Mouse (Mus musculus): ENCODE results near the gene Tmem132c.

DNA sequence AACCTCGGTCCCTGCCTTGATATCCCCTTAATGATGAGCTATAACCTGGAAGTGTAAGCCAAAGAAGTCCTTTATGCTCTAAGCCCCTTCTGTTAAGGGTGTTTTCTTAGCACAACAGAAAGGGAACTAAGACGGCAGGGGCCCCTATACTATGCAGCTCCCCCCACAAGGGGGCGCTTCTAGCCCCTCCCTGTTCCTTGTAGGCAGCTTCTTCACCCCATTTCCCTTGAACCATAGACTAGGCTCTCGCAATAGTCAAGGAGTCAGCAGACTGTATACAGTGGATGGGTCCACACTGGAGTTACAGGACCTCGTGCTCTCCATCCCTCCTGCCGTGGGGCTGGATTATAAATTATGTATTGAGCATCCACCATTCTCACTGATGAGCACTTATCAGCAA lies 264.1 kb downstream of the Tmem132c start:
- TF ChIP-seq CTCF (conservative IDR thresholded peaks at IDR 0.05; ENCODE audit: low read length) (0 out of 2 replicates have a peak, but pooled peaks have one; percentile 10), NANOG (IDR thresholded peaks at IDR 0.05; ENCODE audit: borderline replicate concordance, low read length) (no peak)

All from E14TG2a.4 (cell line).